Mouse (Mus musculus): ENCODE data around the gene Tmem41b. TPM values are rescaled to one million over a fixed set of nuclear protein-coding genes. Genes with fewer than 3 reads are reported as not detected.
A peak's percentile ranks its signal among the peaks of the same experiment; 100 is the strongest.
"Not testable (repeated sequence)": the region's sequence is repeated elsewhere in the genome, so short reads cannot be mapped to it uniquely, and the experiment has no call there.

The Tmem41b gene
- polyA plus RNA-seq, 1 experiment, result not detected

- H3K27ac ChIP-seq (ENCODE audit: insufficient read depth, low read depth, low read length), result 0 out of 2 replicates have a peak overlapping the region, but pooled peaks have one; percentile 37
- TF ChIP-seq POLR2A (IDR thresholded peaks at IDR 0.05; ENCODE audit: insufficient read depth, low read depth, low read length) (peak; percentile 38; the same call in 1 of the 2 replicates), CTCF (IDR thresholded peaks at IDR 0.05; ENCODE audit: insufficient read depth, low read depth, low read length) (no peak)
- peak overlapping the region; percentile 84 for H3K4me3 ChIP-seq (ENCODE audit: insufficient read depth, low read depth, low read length)
- WGBS, result under 1% methylated on average over 43 of the region's 43 CpGs
- H3K4me1 ChIP-seq (ENCODE audit: control insufficient read depth, insufficient read depth, low read length), result no peaks in the 10 kb centered on the region
Observed at GRCm38 (mm10) chr7:109986133-109986669, 528 bp downstream of the Tmem41b start.

GRCm38 (mm10) chr7:109985661-109986132, 1.0 kb downstream of the Tmem41b start:
- TF ChIP-seq POLR2A (IDR thresholded peaks at IDR 0.05; ENCODE audit: insufficient read depth, low read depth, low read length), result no peak
- no peak for TF ChIP-seq CTCF (IDR thresholded peaks at IDR 0.05; ENCODE audit: insufficient read depth, low read depth, low read length)
- Histone ChIP-seq H3K4me3 (ENCODE audit: insufficient read depth, low read depth, low read length) (peak overlapping the region; percentile 84), H3K27ac (ENCODE audit: insufficient read depth, low read depth, low read length) (0 out of 2 replicates have a peak overlapping the region, but pooled peaks have one; percentile 37), H3K4me1 (ENCODE audit: control insufficient read depth, insufficient read depth, low read length) (no peaks in the 10 kb centered on the region)
- WGBS, result under 1% methylated on average over 27 of the region's 27 CpGs

GRCm38 (mm10) chr7:109984608-109985007, 2.1 kb downstream of the Tmem41b start:
- H3K4me3 ChIP-seq (ENCODE audit: insufficient read depth, low read depth, low read length); H3K27ac ChIP-seq (ENCODE audit: insufficient read depth, low read depth, low read length); H3K4me1 ChIP-seq (ENCODE audit: control insufficient read depth, insufficient read depth, low read length): not testable (repeated sequence)
- WGBS, result 58% methylated on average over 5 of the region's 5 CpGs

GRCm38 (mm10) chr7:109977131-109977530, 9.6 kb downstream of the Tmem41b start:
- not testable (repeated sequence) for H3K4me1 ChIP-seq (ENCODE audit: control insufficient read depth, insufficient read depth, low read length); H3K27ac ChIP-seq (ENCODE audit: insufficient read depth, low read depth, low read length); H3K4me3 ChIP-seq (ENCODE audit: insufficient read depth, low read depth, low read length)
- 60% methylated on average over 5 of the region's 5 CpGs for WGBS

DNA sequence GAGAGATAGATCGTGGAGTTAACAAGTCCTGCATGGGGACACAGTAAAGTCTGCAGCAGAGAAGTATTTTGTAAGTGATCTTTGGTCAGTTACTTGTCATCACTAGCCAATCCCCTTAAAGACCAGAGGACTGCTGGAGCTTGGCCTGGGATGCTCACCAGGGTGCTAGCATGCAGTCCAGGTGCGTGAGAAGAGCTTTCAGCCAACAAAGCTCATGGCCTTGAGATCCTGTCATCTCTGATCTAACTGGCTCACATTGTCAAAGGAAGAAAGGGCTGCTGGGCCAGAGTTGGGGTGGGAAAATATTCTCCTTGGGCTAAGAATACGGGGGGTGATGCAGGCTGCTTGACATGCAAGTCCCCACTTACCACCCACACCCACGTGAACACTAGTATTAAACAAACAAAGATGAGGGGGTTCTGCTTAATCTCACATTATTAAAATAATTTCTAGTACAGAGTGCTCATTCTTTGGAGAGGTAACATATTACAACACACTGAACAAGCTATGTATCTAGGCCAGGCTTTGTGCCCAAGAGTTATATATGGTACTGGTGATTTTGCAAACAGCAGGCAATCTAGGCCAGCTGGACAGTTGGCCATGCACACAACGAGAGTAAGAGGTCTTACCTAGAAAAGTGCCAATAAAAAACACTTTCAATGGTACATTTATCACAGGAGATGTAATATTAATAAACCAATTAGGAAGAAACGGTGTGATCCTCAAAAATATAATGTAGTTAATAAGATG, 10.6 kb downstream of the Tmem41b start:
- Histone ChIP-seq H3K4me3 (ENCODE audit: insufficient read depth, low read depth, low read length) (no peak overlapping the region), H3K4me1 (ENCODE audit: control insufficient read depth, insufficient read depth, low read length) (no peaks in the 10 kb centered on the region), H3K27ac (ENCODE audit: insufficient read depth, low read depth, low read length) (no peak overlapping the region)
- whole genome bisulfite sequencing, result 70% methylated on average over 6 of the region's 6 CpGs
- no peak for TF ChIP-seq CTCF (IDR thresholded peaks at IDR 0.05; ENCODE audit: insufficient read depth, low read depth, low read length)
- no peak for TF ChIP-seq POLR2A (IDR thresholded peaks at IDR 0.05; ENCODE audit: insufficient read depth, low read depth, low read length)

DNA sequence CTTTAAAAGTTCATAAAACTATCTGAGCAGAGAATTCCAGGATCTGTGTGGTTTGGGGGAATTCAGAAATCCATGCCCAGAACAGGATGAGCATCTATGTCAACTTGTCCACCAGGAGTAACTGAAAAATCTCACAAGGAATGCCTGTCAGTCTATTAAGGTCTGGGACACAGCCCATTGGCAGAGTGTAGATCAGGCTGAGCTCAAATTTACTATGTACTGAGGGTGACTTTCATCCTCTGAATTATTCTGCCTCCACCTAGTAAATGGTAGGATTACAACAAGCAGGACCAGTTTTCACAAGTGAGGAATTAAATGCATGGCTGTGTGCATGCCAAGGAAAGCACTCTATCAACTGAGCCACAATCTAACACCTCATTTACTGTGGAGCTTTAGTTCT, 17.2 kb downstream of the Tmem41b start:
- H3K4me1 ChIP-seq (ENCODE audit: control insufficient read depth, insufficient read depth, low read length), result peaks cover 6% of the 10 kb centered on the region; the same call in 1 of the 2 replicates
- no peak overlapping the region for H3K27ac ChIP-seq (ENCODE audit: insufficient read depth, low read depth, low read length)
- H3K4me3 ChIP-seq (ENCODE audit: insufficient read depth, low read depth, low read length), result no peak overlapping the region
- TF ChIP-seq CTCF (IDR thresholded peaks at IDR 0.05; ENCODE audit: insufficient read depth, low read depth, low read length) (no peak), POLR2A (IDR thresholded peaks at IDR 0.05; ENCODE audit: insufficient read depth, low read depth, low read length) (no peak)

GRCm38 (mm10) chr7:109968924-109969450, 17.7 kb downstream of the Tmem41b start:
- 0% methylated on average over 2 of the region's 2 CpGs for WGBS
- TF ChIP-seq CTCF (IDR thresholded peaks at IDR 0.05; ENCODE audit: insufficient read depth, low read depth, low read length) (no peak), POLR2A (IDR thresholded peaks at IDR 0.05; ENCODE audit: insufficient read depth, low read depth, low read length) (no peak)
- peaks cover 6% of the 10 kb centered on the region; the same call in 1 of the 2 replicates for H3K4me1 ChIP-seq (ENCODE audit: control insufficient read depth, insufficient read depth, low read length)
- no peak overlapping the region for H3K4me3 ChIP-seq (ENCODE audit: insufficient read depth, low read depth, low read length)
- H3K27ac ChIP-seq (ENCODE audit: insufficient read depth, low read depth, low read length), result no peak overlapping the region; the same call in 1 of the 2 replicates

- TF ChIP-seq POLR2A (IDR thresholded peaks at IDR 0.05; ENCODE audit: insufficient read depth, low read depth, low read length), result no peak
- no peak for TF ChIP-seq CTCF (IDR thresholded peaks at IDR 0.05; ENCODE audit: insufficient read depth, low read depth, low read length)
- Histone ChIP-seq H3K27ac (ENCODE audit: insufficient read depth, low read depth, low read length) (no peak overlapping the region), H3K4me1 (ENCODE audit: control insufficient read depth, insufficient read depth, low read length) (peaks cover 6% of the 10 kb centered on the region; the same call in 1 of the 2 replicates), H3K4me3 (ENCODE audit: insufficient read depth, low read depth, low read length) (no peak overlapping the region)
- WGBS, result 36% methylated on average over 11 of the region's 11 CpGs
Observed at GRCm38 (mm10) chr7:109967805-109968579, 18.7 kb downstream of the Tmem41b start.

- Histone ChIP-seq H3K4me1 (ENCODE audit: control insufficient read depth, insufficient read depth, low read length) (peaks cover 8% of the 10 kb centered on the region; the same call in 1 of the 2 replicates), H3K27ac (ENCODE audit: insufficient read depth, low read depth, low read length) (no peak overlapping the region), H3K4me3 (ENCODE audit: insufficient read depth, low read depth, low read length) (no peak overlapping the region)
- TF ChIP-seq POLR2A (IDR thresholded peaks at IDR 0.05; ENCODE audit: insufficient read depth, low read depth, low read length), result no peak
- no peak for TF ChIP-seq CTCF (IDR thresholded peaks at IDR 0.05; ENCODE audit: insufficient read depth, low read depth, low read length)
Observed at GRCm38 (mm10) chr7:109965658-109966057, 21.1 kb downstream of the Tmem41b start.
